Mouse (Mus musculus) adrenal gland, postnatal 36 days (tissue): Measurements from ENCODE around the gene Cadm4. TPM values are rescaled to one million over a fixed set of nuclear protein-coding genes. Genes with fewer than 3 reads are reported as not detected.
A peak's percentile ranks its signal among the peaks of the same experiment; 100 is the strongest.

ENCODE experiments used
- DNase-seq, 2 experiments: peaks; one replicate each; pipeline ENCODE4 v3.0.0; 2021; ENCODE audit warnings: mixed read lengths in 1 of 2
- total RNA-seq, 2 experiments: library from RNA; stranded (reverse); gene quantifications; 2 replicates each; pipeline ENCODE4 v1.2.3; 2021

Cadm4 gene
- total RNA-seq, 2 experiments from 2014 or later: 2.8 to 3.6 TPM

DNA sequence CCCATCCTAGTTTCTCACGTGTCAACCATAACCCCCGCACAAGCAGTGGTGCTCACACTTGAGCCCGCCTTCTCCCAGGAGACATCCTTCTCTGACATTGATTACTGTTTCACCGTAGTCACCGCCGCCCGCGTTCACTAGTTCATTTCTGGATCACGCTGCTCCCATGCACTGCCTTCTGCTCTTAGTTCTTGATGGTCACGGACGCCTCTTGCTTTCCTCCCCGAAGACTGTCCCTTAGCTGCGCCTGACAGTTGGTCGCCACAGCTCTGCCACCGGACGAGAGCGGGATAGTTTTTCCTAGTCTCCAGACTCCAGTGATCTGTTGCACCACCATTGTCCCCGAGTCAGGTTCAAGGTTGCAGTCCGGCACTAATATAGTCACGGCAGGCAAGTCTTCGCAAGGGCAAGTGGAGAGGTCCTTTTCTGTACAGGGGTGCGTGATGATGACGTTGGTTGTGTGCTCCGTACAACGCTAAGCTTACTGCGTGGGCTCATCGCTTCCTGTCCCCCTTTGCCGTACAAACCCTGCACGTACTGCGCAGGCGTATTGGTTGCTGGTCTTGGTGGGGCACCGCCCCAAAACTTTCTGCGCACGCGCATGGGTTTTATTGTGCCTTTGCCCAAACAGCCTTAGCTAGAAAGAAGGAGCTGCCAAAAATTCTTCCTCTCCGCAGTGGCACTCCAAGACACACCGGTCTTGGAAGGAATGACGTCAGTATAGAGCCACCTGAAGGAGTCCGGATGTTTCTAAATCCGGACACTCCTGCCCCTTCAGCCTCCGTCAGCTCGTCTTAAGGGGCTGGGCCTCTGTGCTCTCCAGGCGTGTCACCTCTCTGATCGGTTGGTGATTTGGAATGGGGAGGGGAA, 48.5 kb downstream of the Cadm4 start, which contains the start of gene Irgq:
Irgq (plus strand) TSS at position 628 of the 870 bp plus-strand sequence.
- DNase-seq: peak; percentile 99

DNA sequence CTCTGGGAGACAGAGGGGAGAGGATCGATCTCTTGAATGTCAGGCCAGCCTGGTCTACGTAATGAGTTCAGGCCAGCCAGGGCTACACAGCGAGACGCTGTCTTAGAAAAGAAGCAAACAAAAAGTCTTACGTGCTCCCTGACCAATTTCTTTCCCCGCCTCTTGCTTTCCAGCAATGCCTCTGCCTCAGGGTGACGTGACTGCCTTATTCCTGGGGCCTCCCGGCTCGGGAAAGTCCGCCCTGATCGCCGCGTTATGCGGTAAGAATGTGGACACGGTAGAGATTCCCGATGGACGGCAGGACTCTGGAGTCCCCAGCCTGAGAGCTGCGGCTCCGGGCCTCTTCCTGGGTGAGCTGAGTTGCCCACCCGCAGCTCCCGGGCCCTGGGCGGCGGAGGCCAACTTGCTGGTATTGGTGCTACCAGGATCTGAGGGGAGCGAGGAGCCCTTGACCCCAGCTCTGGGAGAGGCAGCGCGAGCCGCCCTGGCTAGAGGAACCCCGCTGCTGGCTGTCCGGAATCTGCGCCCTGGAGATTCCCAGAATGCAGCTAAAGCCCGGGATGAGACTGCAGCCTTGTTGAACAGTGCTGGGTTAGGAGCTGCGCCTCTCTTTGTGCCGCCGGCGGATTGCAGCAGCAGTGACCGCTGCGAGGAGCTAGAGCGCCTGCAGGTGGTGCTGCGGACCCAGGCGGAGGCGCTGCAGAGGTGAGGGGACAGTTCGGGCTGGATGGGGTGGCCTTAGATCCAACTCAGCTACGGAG, 49.6 kb downstream of the Cadm4 start:
- peak; percentile 81 to 88 for DNase-seq

DNA sequence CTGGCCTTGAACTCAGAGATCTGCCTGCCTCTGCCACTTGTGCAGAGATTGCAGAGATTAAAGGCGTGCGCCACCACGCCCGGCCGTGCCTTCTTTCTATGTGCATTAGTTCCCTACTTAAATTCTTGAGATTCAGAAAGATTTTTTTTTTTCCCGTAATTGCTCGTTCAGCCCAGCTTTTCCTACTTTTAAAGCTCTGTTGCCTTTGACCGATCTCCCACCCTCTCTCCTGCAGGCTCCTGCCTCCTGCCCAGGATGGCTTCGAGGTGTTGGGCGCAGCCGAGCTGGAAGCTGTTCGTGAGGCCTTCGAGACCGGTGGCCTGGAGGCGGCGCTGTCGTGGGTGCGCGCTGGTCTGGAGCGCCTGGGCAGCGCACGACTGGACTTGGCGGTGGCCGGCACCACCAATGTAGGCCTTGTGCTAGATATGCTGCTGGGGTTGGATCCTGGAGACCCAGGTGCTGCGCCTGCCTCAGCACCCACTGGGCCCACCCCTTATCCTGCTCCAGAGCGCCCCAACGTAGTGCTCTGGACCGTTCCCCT, 51.3 kb downstream of the Cadm4 start:
- no peak for DNase-seq

DNA sequence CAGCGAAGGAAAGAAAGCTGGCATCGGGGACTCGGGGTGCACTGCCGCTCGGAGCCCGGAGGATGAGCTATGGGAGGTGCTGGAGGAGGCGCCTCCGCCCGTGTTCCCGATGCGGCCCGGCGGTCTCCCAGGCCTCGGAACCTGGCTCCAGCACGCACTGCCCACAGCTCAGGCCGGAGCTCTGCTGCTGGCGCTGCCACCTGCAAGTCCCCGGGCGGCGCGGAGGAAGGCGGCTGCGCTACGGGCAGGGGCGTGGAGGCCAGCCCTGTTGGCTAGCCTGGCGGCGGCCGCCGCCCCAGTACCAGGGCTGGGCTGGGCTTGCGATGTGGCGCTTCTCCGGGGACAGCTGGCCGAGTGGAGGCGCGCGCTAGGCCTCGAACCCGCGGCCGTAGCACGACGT, 52.0 kb downstream of the Cadm4 start:
- DNase-seq: no peak

DNA sequence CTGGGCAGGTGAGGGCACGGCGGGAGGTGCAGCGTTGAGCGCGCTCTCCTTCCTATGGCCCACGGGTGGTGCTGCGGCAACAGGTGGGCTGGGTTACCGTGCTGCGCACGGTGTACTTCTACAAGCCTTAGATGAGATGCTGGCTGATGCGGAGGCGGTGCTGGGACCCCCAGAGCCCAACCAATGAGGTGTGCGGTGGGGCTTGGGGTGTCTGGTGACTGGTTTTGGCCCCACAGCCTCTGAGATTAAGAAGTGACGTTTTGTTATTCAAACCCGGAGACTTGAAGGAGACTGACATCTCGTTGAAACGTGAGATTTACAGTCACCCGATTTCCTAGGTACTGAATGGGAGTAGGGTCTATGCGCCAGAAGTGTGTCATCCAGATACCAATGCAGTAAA, 52.5 kb downstream of the Cadm4 start:
- DNase-seq: no peak

DNA sequence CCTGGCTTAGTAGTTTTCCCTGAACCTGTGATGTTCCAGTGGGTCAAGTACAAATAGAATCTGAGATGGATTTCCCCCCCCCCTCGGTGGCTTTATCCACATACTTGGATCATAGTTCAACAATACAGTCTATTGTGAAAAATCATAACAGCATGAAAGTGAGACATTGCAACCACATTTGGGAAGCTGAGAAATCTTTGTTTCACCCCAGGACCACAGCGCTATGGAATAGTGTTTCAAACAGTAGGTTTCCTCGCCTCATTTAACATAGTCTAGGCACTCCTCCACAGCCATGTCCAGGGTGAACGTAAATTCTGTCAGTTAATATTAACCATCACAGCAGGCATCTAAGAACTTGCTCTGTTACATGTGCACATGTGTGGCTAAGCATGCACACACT, 55.3 kb downstream of the Cadm4 start:
- no peak for DNase-seq

DNA sequence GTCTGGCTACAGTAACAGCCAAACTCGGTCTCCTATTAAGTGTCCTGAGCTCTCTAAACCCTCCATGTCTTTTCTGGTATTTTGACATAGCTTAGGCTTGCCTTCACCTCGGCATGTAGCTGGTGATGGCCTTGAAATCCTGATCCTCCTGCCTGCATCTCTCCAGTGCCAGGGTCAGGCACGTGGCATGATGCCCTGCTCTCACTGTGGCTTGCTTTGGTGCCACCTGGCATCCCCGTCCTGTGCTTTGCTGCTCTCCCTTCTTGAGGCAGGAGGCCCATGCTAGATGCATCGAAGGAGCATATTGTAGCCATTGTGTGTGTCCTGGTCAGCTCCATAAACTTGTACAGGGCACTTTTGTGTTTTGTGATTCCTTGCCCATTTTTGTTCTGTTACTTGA, 55.8 kb downstream of the Cadm4 start:
- peak; percentile 24 to 47 for DNase-seq

DNA sequence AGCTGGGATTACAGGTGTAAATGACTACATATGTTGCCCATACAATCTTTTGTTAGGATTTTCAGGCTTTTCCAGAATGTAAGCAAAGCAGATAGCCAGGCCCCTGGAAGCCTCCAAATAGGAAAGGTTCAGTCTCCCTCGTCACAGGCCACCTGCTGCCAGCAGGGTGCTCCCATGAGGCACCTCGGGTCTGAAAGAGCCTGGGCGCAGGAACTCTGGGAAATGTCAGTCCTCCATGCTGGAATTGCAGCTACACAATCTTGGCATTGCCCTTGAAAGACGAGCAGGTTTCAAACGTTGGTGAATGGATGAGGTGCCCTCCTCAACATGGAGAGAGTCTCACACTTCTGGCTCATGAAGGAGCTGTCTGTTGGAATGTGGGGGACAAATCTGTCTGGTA, 56.3 kb downstream of the Cadm4 start:
- peak; percentile 48 to 67 for DNase-seq

DNA sequence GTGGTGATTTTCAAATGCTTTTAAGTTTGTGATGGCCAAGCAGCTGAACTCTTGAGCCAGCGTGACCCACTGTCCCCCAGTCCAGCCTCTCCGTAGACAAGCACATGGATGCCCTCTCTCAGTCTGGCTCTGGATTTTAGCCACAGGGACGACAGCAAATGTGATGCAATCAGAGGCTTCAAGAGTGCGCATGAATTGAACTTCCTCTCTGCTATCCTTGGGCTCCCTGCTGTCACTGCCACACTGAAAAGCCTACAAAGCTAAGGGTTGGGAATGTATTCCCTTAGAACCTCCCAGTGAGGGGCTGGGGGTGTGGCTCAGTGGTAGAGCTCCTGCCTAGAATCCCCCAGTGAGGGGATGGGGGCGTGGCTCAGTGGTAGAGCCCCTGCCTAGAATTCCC, 56.9 kb downstream of the Cadm4 start:
- peak in 1 of 2 experiments; percentile 27 for DNase-seq

DNA sequence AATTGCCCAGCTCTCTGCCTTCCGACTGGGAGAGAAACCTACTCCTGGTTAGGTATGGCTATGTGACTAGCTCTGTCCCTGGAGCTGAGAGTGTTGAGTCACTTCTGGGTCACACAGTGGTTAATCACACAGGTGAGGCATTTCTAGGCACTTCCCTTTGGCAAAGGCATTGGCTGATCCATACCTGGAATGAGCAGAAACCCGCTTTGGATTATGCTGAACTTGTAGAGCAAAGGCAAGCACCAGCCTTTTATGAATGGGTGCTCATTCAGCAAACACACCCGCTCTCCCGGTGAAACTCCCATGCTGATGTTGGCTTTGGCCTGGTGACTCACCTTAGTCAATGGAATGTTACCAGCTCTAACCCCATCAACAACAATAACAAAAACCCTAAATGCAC, 57.9 kb downstream of the Cadm4 start:
- no peak for DNase-seq

DNA sequence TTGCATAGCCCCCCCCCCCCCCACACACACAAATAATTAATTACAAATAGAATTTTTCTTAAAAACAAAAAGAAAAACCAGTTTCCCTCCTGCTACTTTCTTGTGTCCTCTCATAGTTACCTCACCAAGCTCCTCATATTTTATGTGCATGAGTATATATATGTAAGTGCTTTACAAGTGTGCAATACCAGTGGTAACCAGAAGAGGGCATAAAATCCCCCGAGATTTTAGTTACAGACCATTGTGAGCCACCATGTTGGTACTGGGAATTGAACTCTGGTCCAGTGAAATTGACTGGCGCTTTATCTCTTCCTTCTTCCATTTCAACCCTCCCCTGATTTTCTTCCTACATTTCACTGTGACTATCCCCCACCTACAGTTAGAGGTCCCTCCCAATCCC, 62.7 kb downstream of the Cadm4 start:
- DNase-seq: no peak

DNA sequence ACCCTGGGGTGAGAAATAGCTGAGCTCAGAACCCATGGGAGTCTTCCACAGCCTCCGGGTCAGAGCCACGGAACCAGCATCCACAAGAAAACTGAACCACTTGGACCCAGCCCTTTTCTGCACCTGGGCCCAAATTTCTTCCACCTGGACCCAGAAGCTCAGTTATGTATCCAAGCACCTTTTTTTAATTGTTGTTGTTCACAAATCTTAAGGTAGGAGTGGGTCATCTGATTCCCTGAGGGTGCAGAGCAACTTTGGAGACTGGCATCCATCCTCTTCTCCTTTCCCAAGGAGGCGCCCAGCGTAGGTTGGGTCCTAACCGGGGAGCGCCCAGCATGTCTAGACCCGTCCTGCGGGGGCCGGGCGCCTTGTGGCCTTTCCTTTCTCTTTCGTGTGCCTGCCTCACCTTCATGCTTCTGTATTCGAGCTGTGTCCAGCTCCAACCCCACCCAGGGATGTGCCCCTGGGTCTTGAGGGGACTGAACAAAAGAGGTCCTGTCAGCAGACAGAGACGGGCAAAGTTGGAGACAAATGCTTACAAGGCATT, 64.3 kb downstream of the Cadm4 start, which contains the start of the genes Pinlyp and Xrcc1:
Pinlyp (minus strand) TSS at position 51 of the 547 bp plus-strand sequence.
Xrcc1 (plus strand) TSS at position 222 of the 547 bp plus-strand sequence.
- no peak for DNase-seq

DNA sequence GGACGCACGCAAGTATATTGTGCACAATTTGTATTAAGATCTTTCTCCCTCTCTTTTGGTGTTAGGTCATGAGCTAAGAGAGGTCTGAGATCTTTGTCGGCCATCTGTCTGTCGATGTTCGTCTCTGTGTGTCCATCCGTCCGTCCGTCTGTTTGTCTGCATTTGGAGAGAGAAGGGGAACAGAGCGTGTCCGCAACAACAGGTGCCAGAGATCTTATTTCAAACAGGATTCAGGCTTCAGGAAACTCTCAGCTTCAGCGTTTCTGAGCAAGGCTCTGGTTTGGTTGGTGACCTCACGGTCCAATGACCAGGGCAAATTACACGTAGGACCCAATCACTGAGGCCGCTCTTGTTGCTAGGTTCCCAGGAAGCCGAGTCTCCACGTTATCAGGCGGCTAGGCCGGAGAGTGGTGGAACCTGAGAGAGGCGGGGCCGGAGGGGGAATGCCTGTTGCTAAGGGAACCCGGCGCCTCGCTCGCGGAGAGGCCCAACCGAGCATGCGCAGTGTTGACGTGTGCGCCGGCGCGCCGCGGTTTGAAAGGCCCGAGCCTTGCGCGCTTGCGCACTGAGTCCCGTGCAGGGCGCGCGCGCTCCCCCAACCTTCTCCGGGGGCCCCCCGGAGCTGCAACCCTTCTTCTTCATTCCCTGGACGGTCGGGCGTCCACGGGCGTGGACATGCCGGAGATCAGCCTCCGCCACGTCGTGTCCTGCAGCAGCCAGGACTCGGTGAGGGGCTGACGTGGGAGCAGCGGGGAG, 65.0 kb downstream of the Cadm4 start:
- peak; percentile 99 for DNase-seq

DNA sequence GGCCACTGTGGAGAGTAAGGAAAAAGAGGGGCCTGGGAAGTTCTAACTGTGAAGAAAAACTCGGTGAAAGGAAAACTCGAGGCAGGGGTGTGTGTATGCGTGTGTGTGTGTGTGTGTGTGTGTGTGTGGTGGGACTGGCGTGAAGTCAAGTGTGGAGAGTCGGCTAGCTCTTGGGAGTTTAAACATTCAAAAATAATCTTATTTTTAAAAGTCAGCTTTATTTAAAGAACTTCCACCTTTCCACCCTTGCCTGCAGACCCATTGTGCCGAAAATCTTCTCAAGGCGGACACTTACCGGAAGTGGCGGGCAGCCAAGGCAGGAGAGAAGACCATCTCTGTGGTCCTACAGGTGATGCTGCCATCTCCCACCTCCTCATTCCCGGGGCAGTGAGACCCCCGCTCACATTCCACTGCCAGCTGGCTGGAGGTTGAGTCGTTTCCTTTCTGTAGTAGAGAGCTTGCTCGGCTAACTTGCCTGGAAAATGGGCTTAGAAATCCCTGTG, 65.8 kb downstream of the Cadm4 start:
- no peak for DNase-seq

DNA sequence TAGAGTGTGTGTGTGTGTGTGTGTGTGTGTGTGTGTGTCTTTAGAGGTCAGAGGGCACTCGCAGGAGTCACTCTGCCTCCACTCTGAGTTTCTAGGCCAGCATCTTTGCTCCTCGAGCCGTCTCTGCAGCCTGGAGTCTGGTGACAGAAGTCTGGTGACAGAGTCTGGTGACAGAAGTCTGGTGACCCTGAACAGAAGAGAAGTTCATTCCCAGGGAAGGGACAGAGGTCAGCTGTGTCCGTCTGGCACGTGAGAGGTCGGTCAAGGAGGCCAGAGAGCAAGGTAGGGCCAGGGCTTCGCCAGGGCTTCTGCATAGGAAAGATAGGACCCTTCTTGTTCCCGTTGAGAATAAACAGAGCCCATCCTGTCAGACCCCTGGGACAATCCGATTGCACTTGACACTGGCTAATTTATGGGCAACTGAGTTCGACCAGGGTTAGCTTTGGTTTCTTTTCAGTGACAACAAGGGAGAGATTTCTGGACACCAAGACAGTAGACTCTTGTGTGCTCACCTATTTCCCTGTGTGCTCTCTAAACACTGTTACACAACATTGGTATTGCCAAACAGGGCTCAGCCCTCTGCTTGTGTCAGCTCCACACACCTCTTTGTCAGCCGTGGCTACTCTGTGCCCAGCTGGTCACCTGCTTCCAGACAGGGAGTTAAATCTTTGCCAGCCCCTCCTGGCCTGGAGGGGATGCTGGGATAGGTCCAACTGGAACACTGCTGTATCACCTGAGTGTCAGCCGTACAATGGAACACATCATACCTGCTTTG, 70.3 kb downstream of the Cadm4 start:
- DNase-seq: no peak

Other genes with a start within 250 kb of the Cadm4 start
- gene Zfp109, start 244.5 kb upstream of the Cadm4 start, total RNA-seq: 1 to 10 TPM; 3.4 to 3.8 TPM
- gene Zfp108, start 227.2 kb upstream of the Cadm4 start, total RNA-seq: 1 to 10 TPM; 2.0 to 2.1 TPM
- gene Zfp93, start 211.6 kb upstream of the Cadm4 start, total RNA-seq: 1 to 10 TPM; 4.7 to 5.2 TPM
- 10 to 100 TPM in 1 of 2 experiments, 1 to 10 TPM in 1; 8.8 to 10.3 TPM for gene Zfp61, start 180.8 kb upstream of the Cadm4 start, total RNA-seq
- 1 to 10 TPM; 3.1 to 4.0 TPM for gene Zfp94, start 165.4 kb upstream of the Cadm4 start, total RNA-seq
- gene Tescl, start 148.1 kb upstream of the Cadm4 start, total RNA-seq: under 1 TPM; 0.36 to 0.56 TPM
- gene Lypd5, start 132.8 kb upstream of the Cadm4 start, total RNA-seq: not detected
- gene Kcnn4, start 111.8 kb upstream of the Cadm4 start, total RNA-seq: 1 to 10 TPM in 1 of 2 experiments, under 1 TPM in 1; 0.79 to 1.3 TPM
- 10 to 100 TPM; 17.8 to 21.1 TPM for gene Smg9, start 82.4 kb upstream of the Cadm4 start, total RNA-seq
- not detected for gene Irgc1, start 29.7 kb upstream of the Cadm4 start, total RNA-seq
- gene Plaur, start 19.5 kb upstream of the Cadm4 start, total RNA-seq: 1 to 10 TPM; 7.9 to 9.8 TPM
- 1 to 10 TPM; 6.0 to 6.8 TPM for gene Zfp428, start 25.0 kb downstream of the Cadm4 start, total RNA-seq
- not detected for gene AC161166.1, start 30.4 kb downstream of the Cadm4 start, total RNA-seq
- 10 to 100 TPM; 20.4 to 24.1 TPM for gene Irgq, start 48.7 kb downstream of the Cadm4 start, total RNA-seq
- not detected for gene Pinlyp, start 64.1 kb downstream of the Cadm4 start, total RNA-seq
- 10 to 100 TPM; 37.6 to 41.3 TPM for gene Xrcc1, start 64.3 kb downstream of the Cadm4 start, total RNA-seq
- 10 to 100 TPM; 27.9 to 34.2 TPM for gene Ethe1, start 105.5 kb downstream of the Cadm4 start, total RNA-seq
- gene Zfp575, start 105.6 kb downstream of the Cadm4 start, total RNA-seq: under 1 TPM in 1 of 2 experiments, not detected in 1; 0.30 TPM
- 1 to 10 TPM; 5.4 to 5.8 TPM for gene Phldb3, start 128.7 kb downstream of the Cadm4 start, total RNA-seq
- under 1 TPM; 0.36 to 0.92 TPM for gene Lypd3, start 154.5 kb downstream of the Cadm4 start, total RNA-seq
- gene Tex101, start 194.7 kb downstream of the Cadm4 start, total RNA-seq: not detected
- not detected for gene BC049730, start 227.2 kb downstream of the Cadm4 start, total RNA-seq
- gene Gm4763, start 244.9 kb downstream of the Cadm4 start, total RNA-seq: not detected